Mouse (Mus musculus): ENCODE results near the gene Zfand3. TPM values are rescaled to one million over a fixed set of nuclear protein-coding genes. Genes with fewer than 3 reads are reported as not detected.

Zfand3 gene
- total and polyA plus RNA-seq, 3 experiments, result 23.2 to 44.0 (median 23.5) TPM

GRCm38 (mm10) chr17:30118036-30118435 is 113.5 kb downstream of the Zfand3 start:
- in situ Hi-C loops (cut with MboI; ENCODE audit: low pct_ligation_motif_present, low pct_unique_long_range_greater_than_20kb, low sequenced_read_pairs), result no loop called here
- H3K4me3 ChIP-seq (replicated peaks in 1 of 3; ENCODE audit: low read depth in 2 of 3, low read length in 2 of 3, poor library complexity in 1 of 3), result no peak overlapping the region
- TF ChIP-seq CTCF (conservative IDR thresholded peaks at IDR 0.05 in 1 of 2, IDR thresholded peaks at IDR 0.05 in 1 of 2; ENCODE audit: low read depth in 2 of 2, low read length in 2 of 2), result no peak
- no peak for TF ChIP-seq MEF2A (IDR thresholded peaks at IDR 0.05; ENCODE audit: borderline replicate concordance, low read depth, low read length)
- no peak for TF ChIP-seq CHD2 (IDR thresholded peaks at IDR 0.05; ENCODE audit: low read length)
- TF ChIP-seq E2F4 (IDR thresholded peaks at IDR 0.05; ENCODE audit: insufficient replicate concordance, low read depth, low read length), result no peak
- TF ChIP-seq JUND (conservative IDR thresholded peaks at IDR 0.05; ENCODE audit: low read depth, low read length), result no peak
- no peak for TF ChIP-seq SMC3 (IDR thresholded peaks at IDR 0.05; ENCODE audit: low read depth, low read length)
- TF ChIP-seq USF1 (IDR thresholded peaks at IDR 0.05; ENCODE audit: low read depth, low read length), result no peak
- TF ChIP-seq ZMIZ1 (IDR thresholded peaks at IDR 0.05; ENCODE audit: low read depth, low read length), result no peak

GRCm38 (mm10) chr17:30122278-30122677 is 117.7 kb downstream of the Zfand3 start:
- TF ChIP-seq USF2 (conservative IDR thresholded peaks at IDR 0.05; ENCODE audit: low read depth, low read length) (no peak), ZC3H11A (IDR thresholded peaks at IDR 0.05; ENCODE audit: low read depth, low read length) (no peak), POLR2AphosphoS2 (IDR thresholded peaks at IDR 0.05; ENCODE audit: low read depth, low read length) (no peak), IRF4 (IDR thresholded peaks at IDR 0.05; ENCODE audit: low read depth, low read length) (no peak)
- Histone ChIP-seq H3K27me3 (replicated peaks) (no peaks in the 10 kb centered on the region), H3K4me2 (ENCODE audit: insufficient read depth, low read depth, poor library complexity, severe bottlenecking) (no peak overlapping the region), H3K9ac (ENCODE audit: insufficient read depth, low read depth) (no peak overlapping the region), H3K79me2 (replicated peaks; ENCODE audit: control insufficient read depth, extremely low read depth, insufficient read depth, poor library complexity, severe bottlenecking) (no peaks in the 10 kb centered on the region; the same call in 1 of the 2 replicates), H3K9me3 (replicated peaks; ENCODE audit: low read length) (no peaks in the 10 kb centered on the region), H3K27ac (ENCODE audit: insufficient read depth, low read depth) (no peak overlapping the region), H3K36me3 (replicated peaks in 1 of 2; ENCODE audit: control insufficient read depth in 1 of 2, insufficient read depth in 1 of 2, low read length in 1 of 2) (peaks cover 0 to 34% of the 10 kb centered on the region in 2 experiments), H3K4me3 (replicated peaks in 1 of 3; ENCODE audit: low read depth in 2 of 3, low read length in 2 of 3, poor library complexity in 1 of 3) (no peak overlapping the region), H3K4me1 (ENCODE audit: control insufficient read depth in 1 of 2, insufficient read depth in 2 of 2) (no peaks in the 10 kb centered on the region)
- in situ Hi-C loops (cut with MboI; ENCODE audit: low pct_ligation_motif_present, low pct_unique_long_range_greater_than_20kb, low sequenced_read_pairs) (no loop called here), dilution Hi-C loops (cut with MboI; ENCODE audit: extremely low pct_ligation_motif_present, extremely low pct_unique_long_range_greater_than_20kb, low sequenced_read_pairs) (no loop called here)
- DNase-seq (ENCODE audit: extremely low read depth), result no peak

More at GRCm38 (mm10) chr17:30118036-30118435, 113.5 kb downstream of the Zfand3 start:
- H3K9ac ChIP-seq (ENCODE audit: insufficient read depth, low read depth), result no peak overlapping the region
- no peaks in the 10 kb centered on the region for H3K27me3 ChIP-seq (replicated peaks)
- dilution Hi-C loops (cut with MboI; ENCODE audit: extremely low pct_ligation_motif_present, extremely low pct_unique_long_range_greater_than_20kb, low sequenced_read_pairs), result no loop called here
- H3K4me2 ChIP-seq (ENCODE audit: insufficient read depth, low read depth, poor library complexity, severe bottlenecking), result no peak overlapping the region
- no peak overlapping the region for H3K27ac ChIP-seq (ENCODE audit: insufficient read depth, low read depth)
- peaks cover 0 to under 1% of the 10 kb centered on the region in 2 experiments; a peak in 1 of 4 replicates for H3K4me1 ChIP-seq (ENCODE audit: control insufficient read depth in 1 of 2, insufficient read depth in 2 of 2)
- no peaks in the 10 kb centered on the region for H3K79me2 ChIP-seq (replicated peaks; ENCODE audit: control insufficient read depth, extremely low read depth, insufficient read depth, poor library complexity, severe bottlenecking)
- DNase-seq (ENCODE audit: extremely low read depth), result no peak
- H3K9me3 ChIP-seq (replicated peaks; ENCODE audit: low read length), result no peaks in the 10 kb centered on the region
- H3K36me3 ChIP-seq (replicated peaks in 1 of 2; ENCODE audit: control insufficient read depth in 1 of 2, insufficient read depth in 1 of 2, low read length in 1 of 2), result peaks cover 0 to 35% of the 10 kb centered on the region in 2 experiments

- Histone ChIP-seq H3K9me3 (replicated peaks; ENCODE audit: low read length) (no peaks in the 10 kb centered on the region), H3K79me2 (replicated peaks; ENCODE audit: control insufficient read depth, extremely low read depth, insufficient read depth, poor library complexity, severe bottlenecking) (no peaks in the 10 kb centered on the region; the same call in 1 of the 2 replicates), H3K4me2 (ENCODE audit: insufficient read depth, low read depth, poor library complexity, severe bottlenecking) (no peak overlapping the region), H3K27me3 (replicated peaks) (no peaks in the 10 kb centered on the region), H3K9ac (ENCODE audit: insufficient read depth, low read depth) (no peak overlapping the region), H3K36me3 (replicated peaks in 1 of 2; ENCODE audit: control insufficient read depth in 1 of 2, insufficient read depth in 1 of 2, low read length in 1 of 2) (peaks cover 0 to 33% of the 10 kb centered on the region in 2 experiments), H3K4me1 (ENCODE audit: control insufficient read depth in 1 of 2, insufficient read depth in 2 of 2) (peaks cover 0 to 6% of the 10 kb centered on the region in 2 experiments; a peak in 2 of 4 replicates), H3K4me3 (replicated peaks in 1 of 3; ENCODE audit: low read depth in 2 of 3, low read length in 2 of 3, poor library complexity in 1 of 3) (no peak overlapping the region), H3K27ac (ENCODE audit: insufficient read depth, low read depth) (no peak overlapping the region)
- DNase-seq (ENCODE audit: extremely low read depth), result peak; percentile 12
- TF ChIP-seq HCFC1 (IDR thresholded peaks at IDR 0.05; ENCODE audit: low read depth, low read length) (no peak), JUND (conservative IDR thresholded peaks at IDR 0.05; ENCODE audit: low read depth, low read length) (no peak)
- dilution Hi-C loops (cut with MboI; ENCODE audit: extremely low pct_ligation_motif_present, extremely low pct_unique_long_range_greater_than_20kb, low sequenced_read_pairs) (no loop called here), in situ Hi-C loops (cut with MboI; ENCODE audit: low pct_ligation_motif_present, low pct_unique_long_range_greater_than_20kb, low sequenced_read_pairs) (no loop called here)
Observed at GRCm38 (mm10) chr17:30128456-30128855, 123.9 kb downstream of the Zfand3 start.
